Mouse (Mus musculus): ENCODE results near the gene Gas2.

Gas2 gene

DNA sequence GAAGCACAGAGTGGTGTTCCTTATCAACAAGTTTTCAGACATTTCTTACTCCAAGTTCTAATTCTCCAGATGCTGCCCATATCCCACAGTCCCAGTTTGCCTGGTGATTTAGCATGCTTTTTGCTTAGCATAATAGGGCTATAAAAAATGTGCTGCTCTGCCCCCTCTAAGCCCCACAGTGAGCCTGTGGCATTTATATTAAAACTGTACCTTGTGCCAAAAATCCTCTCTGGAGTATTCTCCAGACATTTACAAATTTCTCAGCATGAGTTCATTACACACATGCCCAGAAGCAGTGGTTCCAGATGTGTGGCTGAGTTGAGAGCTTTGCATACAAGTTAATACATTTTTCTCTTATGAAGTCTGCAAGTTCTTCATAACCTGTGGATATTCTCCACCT, 107.6 kb downstream of the Gas2 start:
- DNase-seq: no peak

DNA sequence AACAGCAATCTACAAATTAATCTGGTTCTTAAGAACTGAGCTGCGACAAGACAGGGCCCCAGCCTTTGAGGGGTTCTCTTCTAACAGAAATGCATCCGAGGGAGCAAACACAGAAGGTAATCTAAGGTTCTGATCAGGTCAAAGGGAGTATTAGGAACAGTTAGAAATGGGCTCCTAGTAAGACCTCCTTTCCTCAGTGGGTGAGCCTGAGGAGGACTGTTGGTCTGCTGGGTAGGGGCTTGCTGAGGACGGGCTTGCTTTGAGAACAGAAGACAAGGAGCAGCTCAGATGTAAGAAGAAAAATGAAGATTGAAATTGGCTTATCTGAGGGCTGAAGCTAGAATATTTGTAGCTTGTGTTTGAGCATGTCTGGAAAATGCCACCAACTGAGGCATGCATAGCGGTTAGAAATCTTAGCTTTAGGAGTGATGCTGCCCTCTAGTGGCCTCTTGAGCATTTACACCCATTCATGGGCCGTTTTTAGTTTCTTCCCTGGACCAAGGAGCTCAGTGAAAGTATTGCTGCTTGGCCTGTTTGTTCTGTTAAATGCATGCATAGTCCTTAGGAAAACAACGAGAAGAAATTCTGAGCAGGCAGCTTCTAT, 110.5 kb downstream of the Gas2 start:
- DNase-seq: peak in 1 of 2 experiments; percentile 40

DNA sequence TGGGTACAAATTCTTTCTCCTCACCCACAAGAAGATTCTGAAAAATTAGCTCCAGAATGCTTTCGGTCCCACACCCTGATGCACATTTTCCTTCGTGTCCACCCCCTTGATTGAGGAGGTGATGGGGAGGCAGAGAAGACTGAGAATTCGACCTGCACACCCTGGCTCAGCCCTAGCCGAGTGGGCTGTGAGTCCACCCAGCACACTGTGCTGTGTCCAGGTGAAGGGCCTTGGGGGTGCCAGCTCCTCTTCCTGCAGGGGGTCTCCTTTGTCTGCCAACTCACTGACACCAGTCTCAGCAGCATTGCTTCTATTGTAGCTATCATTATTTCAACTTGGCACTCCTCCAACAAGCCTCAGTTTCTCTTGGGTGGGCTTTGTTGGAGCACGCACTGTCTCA, 111.3 kb downstream of the Gas2 start:
- DNase-seq: no peak

DNA sequence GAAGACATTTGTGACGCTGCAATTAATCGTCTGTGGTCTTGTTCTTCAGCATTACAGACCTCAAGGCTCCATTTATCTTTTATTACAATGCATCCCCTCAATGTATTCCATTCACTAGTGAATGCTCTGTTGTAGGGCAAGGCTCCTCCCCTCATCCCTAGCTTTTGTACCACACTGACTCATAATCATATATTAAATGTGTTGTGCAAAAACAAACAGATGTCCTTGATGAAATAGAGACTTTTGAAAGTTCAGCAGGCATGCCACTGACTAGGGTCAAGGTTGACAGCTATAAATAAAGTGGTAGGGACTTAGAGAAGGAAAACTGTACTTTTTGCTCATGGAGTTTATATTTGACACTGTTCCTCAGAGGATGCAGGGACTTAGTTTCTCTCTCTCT, 111.7 kb downstream of the Gas2 start:
- DNase-seq: no peak

DNA sequence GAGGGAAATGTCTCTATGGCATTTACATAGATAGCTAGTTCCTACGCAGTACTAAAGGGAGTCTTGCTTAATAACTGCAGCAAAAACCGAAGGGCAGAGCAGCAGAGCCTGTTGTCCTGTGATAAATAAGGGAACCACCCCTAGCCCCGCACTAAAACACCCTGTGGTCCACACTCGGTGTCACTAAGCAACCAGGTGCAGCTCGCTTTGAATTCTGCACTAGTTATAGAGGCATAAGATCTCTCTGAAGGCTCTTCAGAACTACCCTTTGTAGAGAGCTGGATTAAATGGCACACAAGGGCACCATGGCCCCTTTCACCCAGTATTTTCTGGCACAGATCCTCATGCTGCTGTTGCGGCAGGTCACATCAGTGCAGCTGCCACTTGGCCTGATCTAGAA, 113.4 kb downstream of the Gas2 start:
- DNase-seq: no peak

DNA sequence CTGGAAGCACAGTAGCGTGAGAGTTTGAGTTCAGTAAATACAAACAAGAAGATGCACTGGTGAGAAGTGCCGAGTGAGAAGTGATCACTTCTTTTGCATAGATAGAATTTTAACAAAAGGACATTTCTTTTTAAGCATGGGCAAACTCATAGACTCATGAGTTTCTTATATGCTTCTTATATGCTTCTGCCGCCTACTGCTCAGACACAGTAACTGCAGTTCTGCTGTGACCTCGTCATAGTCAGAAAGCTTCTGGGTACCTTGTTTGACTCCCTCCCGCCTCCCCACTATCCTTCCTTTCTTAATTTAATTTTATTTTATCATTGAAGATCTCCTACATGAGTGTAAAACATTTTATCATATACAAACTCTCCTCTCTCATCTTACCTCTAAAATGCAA, 117.5 kb downstream of the Gas2 start:
- DNase-seq: peak in 1 of 2 experiments; percentile 11

DNA sequence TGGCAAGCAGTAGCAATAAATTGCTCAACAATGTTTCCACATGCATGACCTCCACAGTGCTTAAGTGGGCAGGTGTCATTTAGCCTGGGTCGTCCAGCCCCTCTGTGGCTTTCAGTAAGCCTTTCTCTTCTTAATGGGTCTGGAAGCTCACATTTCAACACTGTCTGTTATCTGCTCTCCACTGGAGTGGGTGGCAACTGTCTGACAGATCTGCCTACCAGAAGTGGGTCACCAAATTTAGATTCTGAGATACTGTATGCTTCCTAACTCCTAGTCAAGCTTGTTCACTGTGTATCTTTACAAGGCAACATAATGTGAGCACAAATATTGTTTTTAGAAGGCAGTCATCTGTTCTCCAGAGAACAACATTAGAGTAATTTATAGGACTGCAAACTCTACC, 120.5 kb downstream of the Gas2 start:
- DNase-seq: no peak

DNA sequence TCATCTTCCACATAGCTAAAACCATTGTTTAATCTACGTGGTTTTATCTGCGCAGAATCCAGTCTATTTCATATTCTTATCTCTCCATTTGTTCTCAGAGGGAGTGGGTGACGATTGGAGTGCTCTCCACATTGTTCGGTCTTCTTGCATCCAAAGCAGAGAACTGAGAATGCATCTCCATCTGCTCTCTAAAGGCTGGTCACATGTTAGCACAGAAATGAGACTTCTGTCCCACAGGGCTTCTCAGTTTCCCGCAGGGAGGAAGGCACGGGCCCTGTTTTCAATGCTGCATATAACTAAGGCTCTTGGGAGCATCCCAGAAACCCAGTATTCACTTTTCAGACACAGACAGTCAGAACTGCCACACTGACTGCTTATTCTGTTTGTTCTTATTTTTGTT, 123.9 kb downstream of the Gas2 start:
- no peak for DNase-seq

DNA sequence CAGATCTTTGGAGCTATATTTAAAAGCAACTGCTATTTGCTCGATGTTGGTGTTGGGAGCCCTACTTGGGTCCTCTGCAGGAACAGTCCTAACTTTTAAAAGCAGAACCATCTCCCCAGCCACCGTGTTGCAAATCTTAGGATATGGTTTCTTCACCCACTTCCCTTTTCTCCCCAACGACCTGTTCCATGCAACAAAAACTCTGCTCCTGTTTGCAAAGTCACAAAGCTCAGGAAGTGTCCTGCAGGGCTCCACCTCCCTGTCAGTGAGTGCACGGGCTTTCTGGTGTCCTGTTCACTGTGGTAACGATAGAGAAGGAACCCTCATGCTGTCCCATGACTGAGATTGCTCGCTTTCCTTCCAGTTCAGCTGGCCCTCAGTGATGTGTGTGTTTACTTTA, 125.1 kb downstream of the Gas2 start:
- DNase-seq: no peak

DNA sequence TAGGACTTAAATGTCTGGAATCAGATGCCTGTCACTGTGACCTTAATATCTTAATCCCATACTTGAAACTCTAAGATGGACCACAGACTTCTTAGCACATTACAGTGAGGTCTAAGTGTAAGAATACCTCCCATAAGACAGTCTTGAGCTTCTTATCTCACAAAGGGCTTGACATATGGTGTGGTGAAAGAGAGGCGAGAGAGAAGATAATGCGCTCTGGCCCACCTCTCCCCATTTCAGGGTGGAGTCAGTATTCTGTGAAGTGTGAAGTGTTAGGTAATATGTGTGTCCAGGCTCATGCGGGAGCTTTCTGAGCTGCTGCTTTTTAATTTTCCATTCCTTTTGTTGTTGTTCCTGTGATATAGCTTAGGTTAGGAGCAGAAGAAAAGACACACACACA, 129.2 kb downstream of the Gas2 start:
- no peak for DNase-seq

DNA sequence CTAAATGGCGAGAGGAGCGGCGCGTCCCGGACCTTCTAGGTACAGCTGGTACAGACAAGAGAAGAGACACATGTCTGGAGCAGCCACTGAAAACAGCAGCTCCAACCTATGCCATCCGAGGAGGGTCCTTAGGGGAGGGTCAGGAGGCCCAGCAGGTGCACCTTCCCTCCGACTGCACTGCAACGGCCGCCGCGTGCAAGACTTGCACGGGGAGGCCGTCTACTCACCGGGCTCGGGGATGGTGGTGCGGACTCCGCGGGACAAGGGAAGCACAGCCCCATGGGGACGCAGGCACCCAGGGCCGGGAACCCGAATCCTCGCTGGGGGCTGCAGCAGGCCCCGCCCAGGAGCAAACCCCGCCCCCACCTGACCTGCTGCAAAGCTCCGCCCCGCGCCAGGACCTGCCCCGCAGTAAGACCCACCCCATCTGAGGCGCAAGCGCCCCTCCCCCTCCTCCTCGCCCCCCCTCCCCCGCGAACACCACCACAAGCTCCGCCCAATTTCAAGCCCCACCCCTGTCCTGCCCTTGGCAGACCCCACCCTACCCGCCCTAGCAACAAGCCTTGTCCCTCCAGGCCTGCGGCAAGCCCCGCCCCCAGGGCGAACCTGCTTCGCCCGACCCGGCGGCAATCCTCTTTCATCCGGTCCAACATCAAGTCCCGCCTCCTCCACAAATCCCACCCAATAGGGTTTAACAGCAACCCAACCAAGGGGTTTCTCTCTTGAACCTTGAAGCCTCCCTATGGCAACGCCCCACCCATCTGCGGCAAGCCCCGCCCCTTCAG, 143.9 kb downstream of the Gas2 start, which contains the start of gene Svip:
Svip (minus strand) TSS at position 508 of the 785 bp plus-strand sequence.
- peak; percentile 97 to 99 for DNase-seq

DNA sequence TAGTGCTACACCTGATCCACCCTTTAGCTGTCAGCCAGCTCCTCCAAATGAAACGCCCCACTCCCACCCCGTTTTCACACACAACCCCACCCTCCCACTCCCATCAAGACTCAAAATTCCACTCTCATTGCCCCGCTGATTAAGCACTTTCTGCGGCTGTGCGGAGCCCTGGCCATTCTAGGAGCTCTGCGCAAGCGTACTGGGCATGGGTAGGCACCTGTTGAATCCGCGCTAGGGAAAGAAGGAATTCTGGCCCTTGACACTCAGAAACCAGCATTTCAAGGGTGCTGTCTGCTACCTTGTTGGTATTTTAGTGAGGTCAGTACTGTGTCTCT, 144.4 kb downstream of the Gas2 start:
- DNase-seq: no peak

DNA sequence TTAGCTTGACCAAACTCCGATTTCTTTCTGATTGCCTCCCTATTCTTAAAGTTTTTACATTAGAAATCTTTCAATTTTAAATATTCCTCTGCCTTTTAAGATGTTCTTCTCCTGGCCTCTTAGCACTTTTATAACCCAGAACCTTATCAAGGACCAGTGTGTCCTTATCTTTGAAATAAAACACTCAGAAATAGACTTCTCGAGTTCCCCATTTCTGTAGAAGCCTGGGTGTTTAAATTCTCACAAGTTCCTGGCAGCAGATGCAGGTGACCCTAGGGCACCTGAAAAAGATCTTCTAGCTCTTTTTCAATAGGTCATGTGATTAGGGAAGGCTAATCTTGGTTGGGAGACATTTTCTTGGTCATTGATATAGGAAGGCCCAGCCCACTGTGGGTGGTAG, 145.3 kb downstream of the Gas2 start:
- DNase-seq: no peak

DNA sequence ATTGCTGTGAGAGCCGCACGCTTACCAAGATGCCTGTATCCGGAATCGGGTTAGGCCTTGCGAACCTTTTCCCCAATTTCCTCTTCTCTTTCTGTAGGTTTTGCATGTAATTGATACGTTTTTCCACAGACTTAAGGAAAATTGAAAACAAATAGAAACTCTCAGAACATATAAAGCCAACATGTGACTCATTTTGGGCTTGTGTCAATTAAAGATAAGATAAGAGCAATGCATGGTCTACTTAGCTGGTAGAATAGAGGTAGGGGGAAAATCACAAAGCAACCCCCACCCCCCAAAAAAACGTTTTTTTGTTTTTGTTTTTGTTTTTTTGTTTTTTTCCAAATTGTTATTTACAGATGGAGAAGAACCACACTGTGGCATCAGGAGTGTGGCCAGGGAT, 151.6 kb downstream of the Gas2 start:
- DNase-seq: no peak

DNA sequence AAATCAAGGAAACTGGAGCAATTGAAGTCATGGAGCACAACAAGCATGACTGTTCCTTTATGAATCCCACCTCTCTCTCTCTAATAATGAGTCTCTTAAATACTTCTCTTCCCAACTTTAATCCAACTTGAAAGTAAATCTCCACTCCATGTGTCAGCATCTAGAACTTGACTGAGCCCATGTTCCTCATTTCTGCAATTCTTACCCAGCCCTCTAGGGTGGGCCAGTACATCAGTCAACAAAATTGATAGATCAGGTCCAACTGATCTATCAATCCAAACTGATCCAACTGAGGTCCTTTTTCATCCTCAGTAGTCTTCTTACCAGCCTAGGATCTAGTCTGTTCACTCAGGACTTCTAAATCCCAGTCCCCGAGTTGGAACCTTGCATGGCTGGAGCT, 153.4 kb downstream of the Gas2 start:
- DNase-seq: no peak

DNA sequence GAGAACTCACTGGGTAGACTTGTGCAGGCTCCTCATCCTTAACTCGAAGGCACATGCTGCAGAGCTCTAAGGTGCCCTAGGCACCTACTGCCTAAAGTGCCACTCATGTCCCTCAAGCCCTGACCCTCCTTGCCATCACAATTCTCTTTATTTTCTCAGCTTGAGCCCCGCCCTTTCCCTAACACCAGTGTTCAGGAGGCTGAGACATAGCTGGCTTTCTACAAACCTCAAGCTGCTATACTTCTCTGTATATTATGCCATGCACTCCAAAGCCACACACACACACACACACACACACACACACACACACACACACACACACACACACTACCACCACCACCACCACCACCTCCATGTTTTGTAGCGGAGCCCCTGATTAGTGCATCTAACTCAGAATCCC, 153.8 kb downstream of the Gas2 start, which contains the start of gene 1700015G11Rik:
1700015G11Rik (minus strand) TSS at position 101 of the 400 bp plus-strand sequence.
- DNase-seq: no peak

DNA sequence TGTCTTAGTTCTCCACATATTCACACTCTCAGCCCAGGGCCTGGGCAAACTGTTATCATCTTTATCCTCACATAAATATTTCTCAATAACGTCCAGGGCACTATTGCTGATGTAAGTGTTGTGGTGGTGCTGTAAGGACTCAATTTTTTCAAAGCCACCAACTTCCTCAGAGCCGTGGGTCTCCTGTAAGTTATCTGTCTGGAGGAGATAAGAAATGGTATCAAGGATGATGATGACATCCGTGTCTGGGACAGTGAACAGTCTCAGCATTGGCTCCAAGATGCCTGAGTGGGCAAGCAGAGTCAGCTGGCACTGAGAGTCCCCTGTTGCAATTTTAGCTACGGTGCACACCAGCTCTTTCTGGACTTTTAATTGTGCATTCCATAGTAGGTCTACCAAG, 160.2 kb downstream of the Gas2 start:
- no peak for DNase-seq

DNA sequence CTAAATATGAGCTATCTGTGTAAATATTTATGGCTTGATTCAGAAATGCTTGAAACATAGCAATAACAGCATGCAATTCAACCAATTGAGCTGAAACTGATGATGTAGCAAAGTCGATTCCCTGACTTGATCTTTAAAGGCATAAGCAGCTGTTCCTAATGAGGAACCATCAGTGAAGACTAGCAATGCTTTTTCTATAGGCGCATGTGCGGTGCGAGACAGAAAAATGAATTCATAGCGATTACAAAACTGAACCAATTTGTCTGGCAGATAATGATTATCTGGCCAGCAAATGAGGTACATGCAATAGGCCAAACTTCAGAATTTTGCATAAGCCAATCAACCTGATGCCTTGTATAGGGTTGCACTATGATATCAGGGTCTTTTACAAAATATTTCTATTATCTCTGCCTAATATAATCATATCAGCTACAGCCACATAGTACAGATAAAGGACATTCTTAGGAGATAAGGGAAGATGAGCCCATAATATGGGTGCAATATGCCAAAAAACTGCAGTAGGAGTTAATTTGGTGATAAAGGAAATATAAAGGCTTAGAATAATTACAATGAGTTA, 162.3 kb downstream of the Gas2 start:
- DNase-seq: no peak

DNA sequence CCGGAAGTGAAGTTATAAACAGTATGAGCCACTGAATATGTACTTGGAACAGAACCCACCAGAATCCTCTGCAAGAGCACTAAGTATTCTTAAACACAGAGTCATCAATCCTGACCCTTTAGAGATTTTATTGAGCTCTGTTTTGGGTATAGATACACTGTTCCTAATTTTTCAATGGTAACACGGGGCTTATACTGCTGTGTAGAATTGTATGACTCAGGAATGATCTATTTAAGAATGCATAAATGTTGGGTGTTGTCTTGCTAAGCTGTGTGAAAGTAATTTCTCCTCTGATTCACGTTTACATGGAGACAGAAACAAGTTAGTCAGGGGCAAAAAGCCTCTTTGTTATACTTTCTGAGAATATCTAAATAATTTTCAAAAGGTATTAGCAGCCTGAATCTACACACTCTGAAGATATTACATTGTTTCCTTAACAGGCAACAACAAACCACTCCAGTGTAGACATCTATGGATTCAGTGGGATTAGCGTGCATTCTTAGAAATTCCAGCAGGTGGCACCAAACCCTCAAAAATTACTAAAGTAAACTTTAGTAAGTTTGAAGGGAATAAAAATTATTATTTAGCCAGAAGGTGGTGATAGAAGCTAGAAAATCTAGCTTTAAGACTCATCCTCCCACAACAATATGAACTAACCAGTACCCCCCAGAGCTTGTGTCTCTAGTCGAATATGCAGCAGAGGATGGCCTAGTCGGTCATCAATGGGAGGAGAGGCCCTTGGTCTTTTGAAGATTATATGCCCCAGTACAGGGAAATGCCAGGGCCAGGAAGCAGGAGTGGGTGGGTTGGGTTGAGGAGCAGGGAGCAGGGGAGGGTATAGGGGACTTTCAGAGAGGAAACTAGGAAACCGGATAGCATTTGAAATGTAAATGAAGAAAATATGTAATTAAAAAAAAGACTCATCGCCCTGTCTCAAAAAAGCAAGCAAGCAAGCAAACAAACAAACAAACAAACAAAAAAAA, 176.1 kb downstream of the Gas2 start:
- DNase-seq: peak in 1 of 2 experiments; percentile 35
